In the genomic region with DNA sequence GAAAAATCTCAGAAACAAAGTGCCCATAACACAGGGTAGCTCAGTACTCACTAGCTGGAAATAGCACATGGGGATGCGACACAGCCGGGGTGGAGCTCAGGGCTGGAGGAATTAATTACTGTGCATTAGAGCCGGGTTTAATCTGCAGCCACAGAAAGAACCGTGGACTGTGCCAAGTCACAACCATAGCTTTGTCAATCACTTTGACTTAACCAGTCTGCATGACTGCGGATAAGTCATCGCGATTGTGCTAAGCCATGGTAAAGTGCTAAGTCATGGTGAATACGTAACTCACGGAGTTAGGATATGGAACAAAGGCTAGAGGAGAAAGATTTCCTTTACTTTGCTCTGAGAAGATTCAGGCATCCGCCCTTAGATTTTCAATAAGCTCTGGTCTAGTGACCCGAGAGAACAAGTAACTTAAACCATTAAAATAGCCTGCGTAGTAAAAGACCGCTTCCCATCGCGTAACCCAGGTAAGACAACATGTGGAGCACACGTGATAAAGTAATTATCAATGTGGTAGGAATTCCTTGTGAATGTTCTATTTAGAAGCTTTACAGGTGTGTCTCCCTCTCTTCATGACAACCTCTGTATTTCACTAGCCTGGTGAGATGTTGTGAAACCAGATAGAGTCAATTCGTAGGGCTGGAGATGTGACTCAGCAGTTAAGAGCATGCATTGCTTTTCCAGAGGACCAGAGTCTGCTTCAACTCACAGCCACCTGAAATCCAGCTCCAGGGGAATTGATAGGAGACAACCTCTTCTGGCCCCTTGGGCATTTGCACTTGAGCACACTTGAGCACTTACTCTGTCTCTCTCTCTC, we compare ENCODE assay signal across 17 mouse cellular contexts. TPM values are rescaled to one million over a fixed set of nuclear protein-coding genes. Genes with fewer than 3 reads are reported as not detected.
A peak's percentile ranks its signal among the peaks of the same experiment; 100 is the strongest.
DNase-seq lines count a peak whose midpoint lies in the region; ATAC-seq and TF ChIP-seq lines count a peak whose summit lies in the region.
"Had no signal": no experiment of that assay in that cellular context is flagged by ENCODE, and none has a peak within 500 bp of the region (broad histone marks: within the 10 kb centered on the region; RNA-seq: fewer than 3 reads in every experiment).

No protein-coding gene starts in this region.

- peak overlapping the region; percentile 30; the same call in 1 of the 2 replicates for H3K27ac ChIP-seq in intestine, postnatal 0 days (ENCODE audit: low read depth, low read length)
- H3K27ac ChIP-seq in intestine, embryonic 15.5 days = no peak overlapping the region
- no peak overlapping the region for H3K27ac ChIP-seq in liver, embryonic 15.5 days (replicated peaks)
- no peak overlapping the region for H3K27ac ChIP-seq in midbrain, postnatal 0 days (ENCODE audit: low read depth, low read length)
- H3K27ac ChIP-seq: gastrocnemius, adult 2 months; heart, embryonic 10.5 days had no signal

- no peaks in the 10 kb centered on the region for H3K36me3 ChIP-seq in intestine, postnatal 0 days (ENCODE audit: control insufficient read depth, insufficient read depth)
- no peaks in the 10 kb centered on the region for H3K36me3 ChIP-seq in intestine, embryonic 15.5 days
- no peaks in the 10 kb centered on the region for H3K36me3 ChIP-seq in liver, embryonic 15.5 days (replicated peaks)
- H3K36me3 ChIP-seq in midbrain, postnatal 0 days (ENCODE audit: insufficient read depth, low read length) = no peaks in the 10 kb centered on the region
- H3K36me3 ChIP-seq: heart, embryonic 10.5 days had no signal

- peaks cover 3% of the 10 kb centered on the region for H3K4me1 ChIP-seq in intestine, postnatal 0 days (replicated peaks; ENCODE audit: control insufficient read depth, insufficient read depth, low read length)
- no peaks in the 10 kb centered on the region; the same call in 1 of the 2 replicates for H3K4me1 ChIP-seq in intestine, embryonic 15.5 days (replicated peaks)
- peaks cover 78% of the 10 kb centered on the region for H3K4me1 ChIP-seq in liver, embryonic 15.5 days (replicated peaks)
- no peaks in the 10 kb centered on the region for H3K4me1 ChIP-seq in midbrain, postnatal 0 days (ENCODE audit: insufficient read depth, low read length)

- no peaks in the 10 kb centered on the region for H3K9me3 ChIP-seq in intestine, postnatal 0 days (ENCODE audit: control insufficient read depth)
- no peaks in the 10 kb centered on the region for H3K9me3 ChIP-seq in intestine, embryonic 15.5 days
- no peaks in the 10 kb centered on the region for H3K9me3 ChIP-seq in liver, embryonic 15.5 days (replicated peaks)
- no peaks in the 10 kb centered on the region for H3K9me3 ChIP-seq in midbrain, postnatal 0 days (ENCODE audit: low read length)
- H3K9me3 ChIP-seq: heart, embryonic 10.5 days had no signal

- ATAC-seq in intestine, postnatal 0 days = peak; percentile 71
- no peak for ATAC-seq in intestine, embryonic 15.5 days
- ATAC-seq in liver, embryonic 15.5 days (ENCODE audit: insufficient read depth) = peak; percentile 31; the same call in 1 of the 2 replicates
- ATAC-seq in midbrain, postnatal 0 days (ENCODE audit: low FRiP score) = no peak

- intact Hi-C loops in heart, postnatal 10 days (cut with DNase I) = no loop called here

- no peaks in the 10 kb centered on the region for H3K27me3 ChIP-seq in intestine, postnatal 0 days (replicated peaks; ENCODE audit: control insufficient read depth, insufficient read depth, low read length)
- no peaks in the 10 kb centered on the region for H3K27me3 ChIP-seq in intestine, embryonic 15.5 days (replicated peaks)
- H3K27me3 ChIP-seq in liver, embryonic 15.5 days = no peaks in the 10 kb centered on the region
- H3K27me3 ChIP-seq in midbrain, postnatal 0 days (ENCODE audit: insufficient read depth, low read length) = 0 out of 2 replicates have a peak, but pooled peaks cover 4% of the 10 kb centered on the region

- TF ChIP-seq POLR2A in brain, embryonic 14.5 days (IDR thresholded peaks at IDR 0.05; ENCODE audit: borderline replicate concordance, extremely low read depth, insufficient read depth, insufficient read length, poor library complexity, severe bottlenecking) = no peak

- H3K9ac ChIP-seq in intestine, postnatal 0 days (ENCODE audit: low read depth, low read length) = no peak overlapping the region
- no peak overlapping the region for H3K9ac ChIP-seq in intestine, embryonic 15.5 days
- no peak overlapping the region for H3K9ac ChIP-seq in liver, embryonic 15.5 days
- no peak overlapping the region for H3K9ac ChIP-seq in midbrain, postnatal 0 days (replicated peaks; ENCODE audit: low read length, poor library complexity, severe bottlenecking)

- no peak overlapping the region for H3K4me3 ChIP-seq in intestine, postnatal 0 days (ENCODE audit: low read depth, low read length)
- no peak overlapping the region for H3K4me3 ChIP-seq in intestine, embryonic 15.5 days (replicated peaks)
- H3K4me3 ChIP-seq in liver, embryonic 15.5 days (replicated peaks) = no peak overlapping the region
- H3K4me3 ChIP-seq in midbrain, postnatal 0 days (ENCODE audit: low read depth, low read length) = no peak overlapping the region
- H3K4me3 ChIP-seq: gastrocnemius, adult 2 months; heart, embryonic 10.5 days had no signal

- no peak overlapping the region for H3K4me2 ChIP-seq in intestine, postnatal 0 days (replicated peaks; ENCODE audit: low read depth)
- H3K4me2 ChIP-seq in intestine, embryonic 15.5 days (replicated peaks) = no peak overlapping the region
- H3K4me2 ChIP-seq in liver, embryonic 15.5 days = peak overlapping the region; percentile 16; the same call in 1 of the 2 replicates
- H3K4me2 ChIP-seq in midbrain, postnatal 0 days (ENCODE audit: low read depth, low read length, poor library complexity, severe bottlenecking) = no peak overlapping the region

- 74% methylated on average over 17 of the region's 17 CpGs for WGBS in intestine, postnatal 0 days
- WGBS in intestine, embryonic 15.5 days = 84% methylated on average over 17 of the region's 17 CpGs
- 53% methylated on average over 17 of the region's 17 CpGs for WGBS in liver, embryonic 15.5 days (ENCODE audit: insufficient replicate concordance)
- 52% methylated on average over 17 of the region's 17 CpGs for WGBS in midbrain, postnatal 0 days

- DNase-seq in brain, embryonic 14.5 days (ENCODE audit: low read depth) = peak; percentile 77
- peak; percentile 21 for DNase-seq in midbrain, postnatal 0 days (ENCODE audit: low spot score)
- no peak for DNase-seq in heart, postnatal 10 days
- no peak for DNase-seq in frontal cortex, adult 2 months (ENCODE audit: extremely low spot score in 1 of 2, low spot score in 1 of 2)
- no peak for DNase-seq in left cerebral cortex, adult 8-10 months (ENCODE audit: low spot score in 2 of 2)
- DNase-seq: embryo, embryonic 11 days; gastrocnemius, adult 2 months; kidney, adult 11 months; spleen, adult 18-20 months had no signal

- no peak for TF ChIP-seq CTCF in intestine, postnatal 0 days (IDR thresholded peaks at IDR 0.05; ENCODE audit: low read depth)
- no peak for TF ChIP-seq CTCF in brain, embryonic 14.5 days (IDR thresholded peaks at IDR 0.05; ENCODE audit: borderline replicate concordance, extremely low read depth, insufficient read depth, insufficient read length)
- TF ChIP-seq CTCF in midbrain, postnatal 0 days (IDR thresholded peaks at IDR 0.05) = no peak

RNA-seq across cellular contexts. Expression of gene Ptgr1, which starts 3.9 kb away (rescaled TPM):
- 31.1 and 33.3 TPM in 2 replicates for polyA plus RNA-seq in intestine, postnatal 0 days (2015; fragmentation: Nextera tagmentation; extraction: Ambion mirVana)
- polyA plus RNA-seq in intestine, embryonic 15.5 days (2015; fragmentation: Nextera tagmentation; extraction: Ambion mirVana) = 39.2 and 39.3 TPM in 2 replicates
- 3.4 and 3.5 TPM in 2 replicates for polyA plus RNA-seq in brain, embryonic 14.5 days (2012; rRNA removed)
- polyA plus RNA-seq in liver, embryonic 15.5 days (2015; fragmentation: Nextera tagmentation; extraction: Ambion mirVana) = 12.4 and 15.1 TPM in 2 replicates
- total RNA-seq in midbrain, postnatal 0 days (2014; rRNA removed) = 1.9 and 3.4 TPM in 2 replicates
- polyA plus RNA-seq in midbrain, postnatal 0 days (2015; fragmentation: Nextera tagmentation; extraction: Ambion mirVana) = 3.1 and 3.4 TPM in 2 replicates
- total RNA-seq in heart, postnatal 10 days (2021) = 1 to 10 TPM; 5.3 to 5.6 TPM
- polyA plus RNA-seq in frontal cortex, adult 2 months (2012; rRNA removed) = 1.1 and 1.3 TPM in 2 replicates
- 1 to 10 TPM; 1.6 to 2.7 (median 1.7) TPM for total RNA-seq in left cerebral cortex, adult 8-10 months (2022)

RNA-seq across cellular contexts. Expression of gene Dnajc25, which starts 4.0 kb away (rescaled TPM):
- 13.0 and 13.1 TPM in 2 replicates for polyA plus RNA-seq in intestine, postnatal 0 days (2015; fragmentation: Nextera tagmentation; extraction: Ambion mirVana)
- 12.5 and 13.1 TPM in 2 replicates for polyA plus RNA-seq in intestine, embryonic 15.5 days (2015; fragmentation: Nextera tagmentation; extraction: Ambion mirVana)
- polyA plus RNA-seq in brain, embryonic 14.5 days (2012; rRNA removed) = 3.7 and 4.2 TPM in 2 replicates
- 4.9 and 6.2 TPM in 2 replicates for polyA plus RNA-seq in liver, embryonic 15.5 days (2015; fragmentation: Nextera tagmentation; extraction: Ambion mirVana)
- 5.4 and 6.7 TPM in 2 replicates for total RNA-seq in midbrain, postnatal 0 days (2014; rRNA removed)
- 7.5 and 10.6 TPM in 2 replicates for polyA plus RNA-seq in midbrain, postnatal 0 days (2015; fragmentation: Nextera tagmentation; extraction: Ambion mirVana)
- total RNA-seq in heart, postnatal 10 days (2021) = 10 to 100 TPM; 15.9 to 18.2 TPM
- 4.1 and 4.2 TPM in 2 replicates for polyA plus RNA-seq in frontal cortex, adult 2 months (2012; rRNA removed)
- total RNA-seq in left cerebral cortex, adult 8-10 months (2022) = 1 to 10 TPM; 4.9 to 7.3 (median 6.1) TPM

RNA-seq across cellular contexts. Expression of gene Gm20503, which starts 12.2 kb away (rescaled TPM):
- polyA plus RNA-seq in intestine, postnatal 0 days (2015; fragmentation: Nextera tagmentation; extraction: Ambion mirVana) = 18.6 and 24.2 TPM in 2 replicates
- 11.4 and 12.0 TPM in 2 replicates for polyA plus RNA-seq in intestine, embryonic 15.5 days (2015; fragmentation: Nextera tagmentation; extraction: Ambion mirVana)
- polyA plus RNA-seq in brain, embryonic 14.5 days (2012; rRNA removed) = not detected in 2 replicates
- 7.5 and 8.5 TPM in 2 replicates for polyA plus RNA-seq in liver, embryonic 15.5 days (2015; fragmentation: Nextera tagmentation; extraction: Ambion mirVana)
- total RNA-seq in midbrain, postnatal 0 days (2014; rRNA removed) = not detected in 2 replicates
- 8.2 and 14.1 TPM in 2 replicates for polyA plus RNA-seq in midbrain, postnatal 0 days (2015; fragmentation: Nextera tagmentation; extraction: Ambion mirVana)
- total RNA-seq in heart, postnatal 10 days (2021) = 1 to 10 TPM; 3.7 TPM
- 0.10 TPM in 1 of 2 replicates, not detected in the other for polyA plus RNA-seq in frontal cortex, adult 2 months (2012; rRNA removed)
- 1 to 10 TPM in 1 of 4 experiments, under 1 TPM in 2, not detected in 1; 0.70 to 2.3 (median 0.80) TPM for total RNA-seq in left cerebral cortex, adult 8-10 months (2022)
- total RNA-seq: hematopoietic stem cell, adult 5-6 weeks had no signal
- polyA plus RNA-seq: C2C12; testis, adult 2 months; urinary bladder, adult 2 months had no signal

RNA-seq across cellular contexts. Expression of gene Gng10, which starts 44.1 kb away (rescaled TPM):
- polyA plus RNA-seq in intestine, postnatal 0 days (2015; fragmentation: Nextera tagmentation; extraction: Ambion mirVana) = 49.7 and 56.0 TPM in 2 replicates
- polyA plus RNA-seq in intestine, embryonic 15.5 days (2015; fragmentation: Nextera tagmentation; extraction: Ambion mirVana) = 85.6 and 113 TPM in 2 replicates
- polyA plus RNA-seq in brain, embryonic 14.5 days (2012; rRNA removed) = 76.2 and 79.9 TPM in 2 replicates
- polyA plus RNA-seq in liver, embryonic 15.5 days (2015; fragmentation: Nextera tagmentation; extraction: Ambion mirVana) = 16.8 and 20.0 TPM in 2 replicates
- 121 and 126 TPM in 2 replicates for total RNA-seq in midbrain, postnatal 0 days (2014; rRNA removed)
- polyA plus RNA-seq in midbrain, postnatal 0 days (2015; fragmentation: Nextera tagmentation; extraction: Ambion mirVana) = 239 TPM in 2 replicates
- total RNA-seq in heart, postnatal 10 days (2021) = 10 to 100 TPM; 32.1 to 32.9 TPM
- polyA plus RNA-seq in frontal cortex, adult 2 months (2012; rRNA removed) = 69.4 and 69.7 TPM in 2 replicates
- 10 to 100 TPM; 63.7 to 72.9 (median 66.3) TPM for total RNA-seq in left cerebral cortex, adult 8-10 months (2022)

RNA-seq across cellular contexts. Expression of gene Zkscan16, which starts 47.4 kb away (rescaled TPM):
- polyA plus RNA-seq in intestine, postnatal 0 days (2015; fragmentation: Nextera tagmentation; extraction: Ambion mirVana) = 0.04 and 0.12 TPM in 2 replicates
- 0.20 and 0.40 TPM in 2 replicates for polyA plus RNA-seq in intestine, embryonic 15.5 days (2015; fragmentation: Nextera tagmentation; extraction: Ambion mirVana)
- 2.0 and 3.2 TPM in 2 replicates for polyA plus RNA-seq in brain, embryonic 14.5 days (2012; rRNA removed)
- 0.02 and 0.05 TPM in 2 replicates for polyA plus RNA-seq in liver, embryonic 15.5 days (2015; fragmentation: Nextera tagmentation; extraction: Ambion mirVana)
- total RNA-seq in midbrain, postnatal 0 days (2014; rRNA removed) = 4.9 and 7.6 TPM in 2 replicates
- polyA plus RNA-seq in midbrain, postnatal 0 days (2015; fragmentation: Nextera tagmentation; extraction: Ambion mirVana) = 2.2 and 2.4 TPM in 2 replicates
- under 1 TPM; 0.12 TPM for total RNA-seq in heart, postnatal 10 days (2021)
- 9.9 and 15.3 TPM in 2 replicates for polyA plus RNA-seq in frontal cortex, adult 2 months (2012; rRNA removed)
- 10 to 100 TPM; 67.4 to 79.1 (median 70.4) TPM for total RNA-seq in left cerebral cortex, adult 8-10 months (2022)
- total RNA-seq: gastrocnemius, adult 2 months; hematopoietic stem cell, adult 5-6 weeks had no signal

Comparison
In these comparisons a context has a peak if more than half of its experiments do, and no peak if none do; other contexts are left out.
1. ATAC-seq: peak in intestine, postnatal 0 days (single experiment) and liver, embryonic 15.5 days (single experiment); none in intestine, embryonic 15.5 days (single experiment) and midbrain, postnatal 0 days (single experiment).
2. DNase-seq: peak in brain, embryonic 14.5 days (single experiment) and midbrain, postnatal 0 days (single experiment); none in heart, postnatal 10 days (0 of 2), frontal cortex, adult 2 months (0 of 2) and left cerebral cortex, adult 8-10 months (0 of 2).